14 mouse cellular contexts compared by ENCODE assay signal in the genomic region with DNA sequence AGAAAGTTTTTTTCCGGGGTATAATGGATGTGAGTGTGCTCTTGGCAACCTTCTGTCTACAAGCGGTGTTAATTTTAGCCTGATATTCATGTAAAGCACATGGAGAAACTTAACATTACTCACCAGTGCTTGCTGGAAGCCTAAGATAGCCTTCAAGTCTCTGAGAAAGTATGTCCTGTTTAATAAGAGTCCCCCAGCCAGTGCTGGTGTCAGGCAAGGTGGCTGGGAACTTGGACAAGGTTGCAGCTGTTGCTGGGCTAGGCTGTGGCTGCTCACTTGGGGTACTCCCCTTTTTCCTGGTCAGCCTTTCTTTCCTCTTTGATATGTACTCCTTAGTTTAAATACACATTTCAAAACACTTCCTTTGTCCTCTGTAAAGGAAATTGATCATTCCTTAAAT.
DNase-seq lines count a peak whose midpoint lies in the region; ATAC-seq lines count a peak whose summit lies in the region.
"Had no signal": no experiment of that assay in that cellular context is flagged by ENCODE, and none has a peak within 500 bp of the region (broad histone marks: within the 10 kb centered on the region; RNA-seq: fewer than 3 reads in every experiment).

No protein-coding gene starts in this region.

- H3K9me3 ChIP-seq in kidney, embryonic 15.5 days (replicated peaks) = no peaks in the 10 kb centered on the region
- H3K9me3 ChIP-seq: embryonic facial prominence, embryonic 12.5 days; forebrain, embryonic 12.5 days; liver, embryonic 13.5 days; midbrain, embryonic 12.5 days had no signal

- no peak overlapping the region for H3K4me3 ChIP-seq in kidney, embryonic 15.5 days (replicated peaks)
- H3K4me3 ChIP-seq: embryonic facial prominence, embryonic 12.5 days; forebrain, embryonic 12.5 days; liver, embryonic 13.5 days; midbrain, embryonic 12.5 days had no signal

- no peaks in the 10 kb centered on the region for H3K27me3 ChIP-seq in kidney, embryonic 15.5 days
- H3K27me3 ChIP-seq: embryonic facial prominence, embryonic 12.5 days; forebrain, embryonic 12.5 days; liver, embryonic 13.5 days; midbrain, embryonic 12.5 days had no signal

- 54% methylated on average over 2 of the region's 2 CpGs for WGBS in kidney, embryonic 15.5 days

- peak overlapping the region; percentile 74 for H3K27ac ChIP-seq in kidney, embryonic 15.5 days
- H3K27ac ChIP-seq: embryonic facial prominence, embryonic 12.5 days; forebrain, embryonic 12.5 days; liver, embryonic 13.5 days; midbrain, embryonic 12.5 days had no signal

- peaks cover 29% of the 10 kb centered on the region for H3K4me1 ChIP-seq in kidney, embryonic 15.5 days
- H3K4me1 ChIP-seq: embryonic facial prominence, embryonic 12.5 days; forebrain, embryonic 12.5 days; midbrain, embryonic 12.5 days had no signal

- intact Hi-C loops in gastrocnemius, postnatal 36 days (cut with DNase I) = loop anchor here (10.0 kb wide), 1 partner anchor 163 kb away; no protein-coding TSS in a partner anchor

- H3K36me3 ChIP-seq in kidney, embryonic 15.5 days = no peaks in the 10 kb centered on the region
- H3K36me3 ChIP-seq: embryonic facial prominence, embryonic 12.5 days; forebrain, embryonic 12.5 days; liver, embryonic 13.5 days; midbrain, embryonic 12.5 days had no signal

- peak; percentile 9 for DNase-seq in gastrocnemius, adult 18-20 months (ENCODE audit: low spot score)
- DNase-seq in gastrocnemius, postnatal 36 days = no peak
- no peak for DNase-seq in kidney, adult 18-20 months
- peak; percentile 35 for DNase-seq in ZHBTc4 (ENCODE audit: low read depth, low spot score)
- DNase-seq in urinary bladder, adult 2 months (ENCODE audit: low spot score) = no peak
- DNase-seq in thymus, postnatal 4 days = no peak
- DNase-seq: adrenal gland, postnatal 25 days; cerebellum, adult 2 months; liver, embryonic 13.5 days had no signal

- no peak overlapping the region for H3K9ac ChIP-seq in kidney, embryonic 15.5 days
- H3K9ac ChIP-seq: embryonic facial prominence, embryonic 12.5 days; forebrain, embryonic 12.5 days; liver, embryonic 13.5 days; midbrain, embryonic 12.5 days had no signal

- peak; percentile 85 for ATAC-seq in kidney, embryonic 15.5 days (replicated peaks; ENCODE audit: low FRiP score)
- peak; percentile 26; the same call in 1 of the 2 replicates for ATAC-seq in megakaryocyte-erythroid progenitor cell, adult 5-6 weeks (replicated peaks; ENCODE audit: low FRiP score, low TSS enrichment, poor library complexity, severe bottlenecking)

- H3K4me2 ChIP-seq in kidney, embryonic 15.5 days = no peak overlapping the region
- H3K4me2 ChIP-seq: embryonic facial prominence, embryonic 12.5 days; forebrain, embryonic 12.5 days; liver, embryonic 13.5 days; midbrain, embryonic 12.5 days had no signal

Comparison
In these comparisons a context has a peak if more than half of its experiments do, and no peak if none do; other contexts are left out.
1. DNase-seq: peak in gastrocnemius, adult 18-20 months (single experiment) and ZHBTc4 (single experiment); none in gastrocnemius, postnatal 36 days (0 of 2), kidney, adult 18-20 months (single experiment), urinary bladder, adult 2 months (single experiment) and thymus, postnatal 4 days (single experiment).